14 mouse cellular contexts compared by ENCODE assay signal in genomic region chr2:118961546-118961945, GRCm38 (mm10). TPM values are rescaled to one million over a fixed set of nuclear protein-coding genes. Genes with fewer than 3 reads are reported as not detected.
A peak's percentile ranks its signal among the peaks of the same experiment; 100 is the strongest.
DNase-seq lines count a peak whose midpoint lies in the region; ATAC-seq lines count a peak whose summit lies in the region.
"Had no signal": no experiment of that assay in that cellular context is flagged by ENCODE, and none has a peak within 500 bp of the region (broad histone marks: within the 10 kb centered on the region; RNA-seq: fewer than 3 reads in every experiment).

No protein-coding gene starts in this region.

- H3K36me3 ChIP-seq in liver, embryonic 15.5 days (replicated peaks) = no peaks in the 10 kb centered on the region
- no peaks in the 10 kb centered on the region for H3K36me3 ChIP-seq in forebrain, embryonic 15.5 days
- H3K36me3 ChIP-seq: hindbrain, embryonic 13.5 days had no signal

- 42% methylated on average over 2 of the region's 2 CpGs for WGBS in liver, embryonic 15.5 days (ENCODE audit: insufficient replicate concordance)
- 57% methylated on average over 2 of the region's 2 CpGs for WGBS in forebrain, embryonic 15.5 days

- no peak for ATAC-seq in liver, embryonic 15.5 days (ENCODE audit: insufficient read depth)
- no peak for ATAC-seq in forebrain, embryonic 15.5 days (replicated peaks)

- H3K4me1 ChIP-seq in liver, embryonic 15.5 days (replicated peaks) = peaks cover 56% of the 10 kb centered on the region
- no peaks in the 10 kb centered on the region for H3K4me1 ChIP-seq in forebrain, embryonic 15.5 days

- H3K9ac ChIP-seq in liver, embryonic 15.5 days = no peak overlapping the region
- no peak overlapping the region for H3K9ac ChIP-seq in forebrain, embryonic 15.5 days (replicated peaks)
- H3K9ac ChIP-seq: hindbrain, embryonic 13.5 days had no signal

- H3K9me3 ChIP-seq in liver, embryonic 15.5 days (replicated peaks) = no peaks in the 10 kb centered on the region
- H3K9me3 ChIP-seq in forebrain, embryonic 15.5 days = no peaks in the 10 kb centered on the region
- H3K9me3 ChIP-seq: hindbrain, embryonic 13.5 days had no signal

- DNase-seq in lung, postnatal 36 days = peak; percentile 26
- DNase-seq in lung, postnatal 14 days = no peak
- peak; percentile 55 for DNase-seq in adrenal gland, postnatal 10 days
- DNase-seq in gastrocnemius, postnatal 25 days = no peak
- no peak for DNase-seq in kidney, postnatal 14 days
- no peak for DNase-seq in right cerebral cortex, adult 18-20 months
- DNase-seq: cerebellum, adult 9-11 months; kidney, adult 9 months; lung, adult 18-20 months; thymus, postnatal 25 days had no signal

- peak overlapping the region; percentile 85; the same call in 1 of the 2 replicates for H3K27ac ChIP-seq in liver, embryonic 15.5 days (replicated peaks)
- H3K27ac ChIP-seq in forebrain, embryonic 15.5 days (replicated peaks) = no peak overlapping the region
- H3K27ac ChIP-seq: hindbrain, embryonic 13.5 days had no signal

- no peak overlapping the region for H3K4me2 ChIP-seq in liver, embryonic 15.5 days
- no peak overlapping the region for H3K4me2 ChIP-seq in forebrain, embryonic 15.5 days (replicated peaks)
- H3K4me2 ChIP-seq: heart, embryonic 11.5 days; hindbrain, embryonic 13.5 days had no signal

- H3K4me3 ChIP-seq in liver, embryonic 15.5 days (replicated peaks) = no peak overlapping the region
- no peak overlapping the region for H3K4me3 ChIP-seq in forebrain, embryonic 15.5 days
- H3K4me3 ChIP-seq: hindbrain, embryonic 13.5 days had no signal

- H3K27me3 ChIP-seq in liver, embryonic 15.5 days = no peaks in the 10 kb centered on the region
- no peaks in the 10 kb centered on the region for H3K27me3 ChIP-seq in forebrain, embryonic 15.5 days
- H3K27me3 ChIP-seq: hindbrain, embryonic 13.5 days had no signal

RNA-seq across cellular contexts. Expression of gene Chst14, which starts 35.2 kb away (rescaled TPM):
- 10 to 100 TPM; 11.2 to 15.0 TPM for total RNA-seq in adrenal gland, postnatal 10 days (2021)
- 4.5 and 5.7 TPM in 2 replicates for polyA plus RNA-seq in liver, embryonic 15.5 days (2015; fragmentation: Nextera tagmentation; extraction: Ambion mirVana)
- 6.0 and 6.6 TPM in 2 replicates for polyA plus RNA-seq in forebrain, embryonic 15.5 days (2015; fragmentation: Nextera tagmentation; extraction: Ambion mirVana)
- 1 to 10 TPM; 2.8 TPM for total RNA-seq in gastrocnemius, postnatal 25 days (2021)

Comparison
In these comparisons a context has a peak if more than half of its experiments do, and no peak if none do; other contexts are left out.
1. DNase-seq: peak in lung, postnatal 36 days (single experiment) and adrenal gland, postnatal 10 days (single experiment); none in lung, postnatal 14 days (single experiment), gastrocnemius, postnatal 25 days (single experiment), kidney, postnatal 14 days (single experiment) and right cerebral cortex, adult 18-20 months (single experiment).